ENCODE assay signal across 28 mouse cellular contexts in the genomic region with DNA sequence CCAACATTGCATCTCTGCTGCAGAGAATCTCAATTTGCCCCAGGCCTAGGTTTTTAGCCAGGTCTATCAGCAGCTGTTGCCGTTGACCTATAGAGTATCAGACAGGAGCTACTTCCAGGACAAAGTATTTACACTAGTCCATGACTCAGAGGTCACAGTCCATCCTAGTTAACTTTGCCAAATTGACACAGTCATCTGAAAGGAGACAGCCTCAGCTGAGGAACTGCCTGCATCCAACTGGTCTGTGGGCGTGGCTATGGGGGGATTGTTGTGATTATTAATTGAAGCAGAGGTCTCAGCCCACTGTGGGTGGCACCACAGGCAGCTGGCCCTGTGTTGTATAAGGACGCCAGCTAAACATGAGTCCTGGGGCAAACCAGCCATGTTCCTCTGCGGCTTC. TPM values are rescaled to one million over a fixed set of nuclear protein-coding genes. Genes with fewer than 3 reads are reported as not detected.
A peak's percentile ranks its signal among the peaks of the same experiment; 100 is the strongest.
DNase-seq lines count a peak whose midpoint lies in the region; ATAC-seq lines count a peak whose summit lies in the region.
"Had no signal": no experiment of that assay in that cellular context is flagged by ENCODE, and none has a peak within 500 bp of the region (broad histone marks: within the 10 kb centered on the region; RNA-seq: fewer than 3 reads in every experiment).

No protein-coding gene starts in this region.

- no peak overlapping the region for H3K9ac ChIP-seq in intestine, embryonic 16.5 days (ENCODE audit: low read depth, low read length)
- H3K9ac ChIP-seq in intestine, embryonic 15.5 days = no peak overlapping the region
- no peak overlapping the region for H3K9ac ChIP-seq in forebrain, embryonic 13.5 days
- H3K9ac ChIP-seq: embryonic facial prominence, embryonic 15.5 days; forebrain, embryonic 15.5 days; heart, embryonic 15.5 days; hindbrain, embryonic 13.5 days had no signal

- H3K27ac ChIP-seq in intestine, embryonic 16.5 days (ENCODE audit: low read length) = no peak overlapping the region
- H3K27ac ChIP-seq in intestine, embryonic 15.5 days = no peak overlapping the region
- no peak overlapping the region for H3K27ac ChIP-seq in forebrain, embryonic 13.5 days
- H3K27ac ChIP-seq: embryonic facial prominence, embryonic 15.5 days; forebrain, embryonic 10.5 days; forebrain, embryonic 15.5 days; heart, adult 2 months; heart, embryonic 15.5 days; hindbrain, embryonic 13.5 days; hindbrain, postnatal 0 days had no signal

- 0 out of 2 replicates have a peak, but pooled peaks cover 2% of the 10 kb centered on the region for H3K9me3 ChIP-seq in intestine, embryonic 16.5 days (ENCODE audit: control insufficient read depth, low read length)
- H3K9me3 ChIP-seq in intestine, embryonic 15.5 days = no peaks in the 10 kb centered on the region
- peaks cover 8% of the 10 kb centered on the region; the same call in 1 of the 2 replicates for H3K9me3 ChIP-seq in forebrain, embryonic 13.5 days (replicated peaks)
- H3K9me3 ChIP-seq: embryonic facial prominence, embryonic 15.5 days; forebrain, embryonic 15.5 days; heart, embryonic 15.5 days had no signal

- H3K27me3 ChIP-seq in intestine, embryonic 16.5 days (replicated peaks; ENCODE audit: control insufficient read depth, insufficient read depth, low read length) = no peaks in the 10 kb centered on the region
- H3K27me3 ChIP-seq in intestine, embryonic 15.5 days (replicated peaks) = peaks cover 6% of the 10 kb centered on the region; the same call in 1 of the 2 replicates
- H3K27me3 ChIP-seq in forebrain, embryonic 13.5 days = peaks cover 11% of the 10 kb centered on the region; the same call in 1 of the 2 replicates
- H3K27me3 ChIP-seq: forebrain, embryonic 15.5 days; heart, embryonic 15.5 days had no signal

- DNase-seq in 3T3-L1 (ENCODE audit: low read depth, low spot score) = peak; percentile 88
- peak; percentile 34 for DNase-seq in adipocyte (ENCODE audit: low spot score)
- DNase-seq in layer of hippocampus, adult 8-10 months (ENCODE audit: low spot score in 2 of 2) = no peak
- DNase-seq in spleen, postnatal 4 days (ENCODE audit: low spot score in 2 of 2) = no peak
- DNase-seq: adrenal gland, adult 8-10 months; adrenal gland, postnatal 36 days; cerebellum, adult 11 months; cerebellum, adult 8-10 months; cerebellum, postnatal 14 days; embryo, embryonic 11 days; gastrocnemius, postnatal 10 days; heart, adult 2 months; heart, postnatal 14 days had no signal

- WGBS in intestine, embryonic 16.5 days = 57% methylated on average over 4 of the region's 4 CpGs
- 54% methylated on average over 4 of the region's 4 CpGs for WGBS in intestine, embryonic 15.5 days
- 57% methylated on average over 4 of the region's 4 CpGs for WGBS in forebrain, embryonic 13.5 days

- H3K4me3 ChIP-seq in intestine, embryonic 16.5 days (ENCODE audit: low read length) = no peak overlapping the region
- no peak overlapping the region for H3K4me3 ChIP-seq in intestine, embryonic 15.5 days (replicated peaks)
- H3K4me3 ChIP-seq in forebrain, embryonic 13.5 days = no peak overlapping the region
- H3K4me3 ChIP-seq: embryonic facial prominence, embryonic 15.5 days; erythroblast, embryonic 14.5 days; forebrain, embryonic 10.5 days; forebrain, embryonic 15.5 days; heart, adult 2 months; heart, embryonic 15.5 days; hindbrain, embryonic 13.5 days had no signal

- no peaks in the 10 kb centered on the region for H3K4me1 ChIP-seq in intestine, embryonic 16.5 days (ENCODE audit: control insufficient read depth, insufficient read depth, low read length)
- peaks cover 3% of the 10 kb centered on the region; the same call in 1 of the 2 replicates for H3K4me1 ChIP-seq in intestine, embryonic 15.5 days (replicated peaks)
- H3K4me1 ChIP-seq in forebrain, embryonic 13.5 days = peaks cover 12% of the 10 kb centered on the region

- no peak overlapping the region for H3K4me2 ChIP-seq in intestine, embryonic 16.5 days (ENCODE audit: low read depth, low read length)
- no peak overlapping the region for H3K4me2 ChIP-seq in intestine, embryonic 15.5 days (replicated peaks)
- H3K4me2 ChIP-seq in forebrain, embryonic 13.5 days = no peak overlapping the region
- H3K4me2 ChIP-seq: embryonic facial prominence, embryonic 15.5 days; forebrain, embryonic 15.5 days; heart, embryonic 11.5 days; heart, embryonic 15.5 days; hindbrain, embryonic 13.5 days had no signal

- peak; percentile 6; the same call in 1 of the 2 replicates for ATAC-seq in intestine, embryonic 16.5 days
- ATAC-seq in intestine, embryonic 15.5 days = no peak
- no peak for ATAC-seq in forebrain, embryonic 13.5 days
- ATAC-seq: forebrain, embryonic 15.5 days; hindbrain, postnatal 0 days had no signal

- H3K36me3 ChIP-seq in intestine, embryonic 16.5 days (ENCODE audit: control insufficient read depth, insufficient read depth, low read length) = no peaks in the 10 kb centered on the region
- H3K36me3 ChIP-seq in intestine, embryonic 15.5 days = no peaks in the 10 kb centered on the region
- H3K36me3 ChIP-seq in forebrain, embryonic 13.5 days (ENCODE audit: poor library complexity, severe bottlenecking) = no peaks in the 10 kb centered on the region
- H3K36me3 ChIP-seq: embryonic facial prominence, embryonic 15.5 days; forebrain, embryonic 10.5 days; forebrain, embryonic 15.5 days; heart, embryonic 15.5 days; hindbrain, embryonic 13.5 days had no signal

RNA-seq across cellular contexts. Expression of a gene that starts 14.8 kb away (rescaled TPM):
- polyA plus RNA-seq in intestine, embryonic 16.5 days (2015; fragmentation: Nextera tagmentation; extraction: Ambion mirVana) = 0.13 and 0.22 TPM in 2 replicates
- polyA plus RNA-seq in intestine, embryonic 15.5 days (2015; fragmentation: Nextera tagmentation; extraction: Ambion mirVana) = 0.21 and 0.24 TPM in 2 replicates
- 10 to 100 TPM in 2 of 4 experiments, 1 to 10 TPM in 2; 4.0 to 10.8 (median 8.3) TPM for total RNA-seq in layer of hippocampus, adult 8-10 months (2022)
- polyA plus RNA-seq in forebrain, embryonic 13.5 days (2015; fragmentation: Nextera tagmentation; extraction: Ambion mirVana) = 0.10 and 0.18 TPM in 2 replicates
- total RNA-seq: common myeloid progenitor, adult 5-6 weeks; heart, adult 2 months; heart, postnatal 14 days; hematopoietic stem cell, adult 5-6 weeks; MEL had no signal
- polyA plus RNA-seq: embryonic facial prominence, embryonic 11.5 days; embryonic facial prominence, embryonic 15.5 days; erythroblast, embryonic 14.5 days; forebrain, embryonic 10.5 days had no signal

RNA-seq across cellular contexts. Expression of a gene that starts 18.7 kb away (rescaled TPM):
- 4.5 and 5.4 TPM in 2 replicates for polyA plus RNA-seq in intestine, embryonic 16.5 days (2015; fragmentation: Nextera tagmentation; extraction: Ambion mirVana)
- 4.6 and 4.9 TPM in 2 replicates for polyA plus RNA-seq in intestine, embryonic 15.5 days (2015; fragmentation: Nextera tagmentation; extraction: Ambion mirVana)
- total RNA-seq in layer of hippocampus, adult 8-10 months (2022) = 10 to 100 TPM; 12.3 to 19.8 (median 16.3) TPM
- polyA plus RNA-seq in forebrain, embryonic 13.5 days (2015; fragmentation: Nextera tagmentation; extraction: Ambion mirVana) = 6.9 and 8.3 TPM in 2 replicates

RNA-seq across cellular contexts. Expression of a gene that starts 33.7 kb away (rescaled TPM):
- polyA plus RNA-seq in intestine, embryonic 16.5 days (2015; fragmentation: Nextera tagmentation; extraction: Ambion mirVana) = 34.2 and 39.3 TPM in 2 replicates
- polyA plus RNA-seq in intestine, embryonic 15.5 days (2015; fragmentation: Nextera tagmentation; extraction: Ambion mirVana) = 36.1 and 36.2 TPM in 2 replicates
- total RNA-seq in layer of hippocampus, adult 8-10 months (2022) = 100 to 1,000 TPM; 107 to 119 (median 111) TPM
- 39.4 and 40.3 TPM in 2 replicates for polyA plus RNA-seq in forebrain, embryonic 13.5 days (2015; fragmentation: Nextera tagmentation; extraction: Ambion mirVana)
- total RNA-seq: hematopoietic stem cell, adult 5-6 weeks had no signal

RNA-seq across cellular contexts. Expression of a gene that starts 33.8 kb away (rescaled TPM):
- polyA plus RNA-seq in intestine, embryonic 16.5 days (2015; fragmentation: Nextera tagmentation; extraction: Ambion mirVana) = 0.92 and 1.5 TPM in 2 replicates
- 2.4 and 2.8 TPM in 2 replicates for polyA plus RNA-seq in intestine, embryonic 15.5 days (2015; fragmentation: Nextera tagmentation; extraction: Ambion mirVana)
- total RNA-seq in layer of hippocampus, adult 8-10 months (2022) = 1 to 10 TPM; 4.4 to 10.0 (median 6.3) TPM
- 3.2 and 3.4 TPM in 2 replicates for polyA plus RNA-seq in forebrain, embryonic 13.5 days (2015; fragmentation: Nextera tagmentation; extraction: Ambion mirVana)
- total RNA-seq: common myeloid progenitor, adult 5-6 weeks had no signal

RNA-seq across cellular contexts. Expression of a gene that starts 36.2 kb away (rescaled TPM):
- 43.7 and 44.1 TPM in 2 replicates for polyA plus RNA-seq in intestine, embryonic 16.5 days (2015; fragmentation: Nextera tagmentation; extraction: Ambion mirVana)
- 37.5 and 44.7 TPM in 2 replicates for polyA plus RNA-seq in intestine, embryonic 15.5 days (2015; fragmentation: Nextera tagmentation; extraction: Ambion mirVana)
- 10 to 100 TPM; 18.3 to 24.6 (median 20.6) TPM for total RNA-seq in layer of hippocampus, adult 8-10 months (2022)
- 56.0 and 63.2 TPM in 2 replicates for polyA plus RNA-seq in forebrain, embryonic 13.5 days (2015; fragmentation: Nextera tagmentation; extraction: Ambion mirVana)

Comparison
In these comparisons a context has a peak if more than half of its experiments do, and no peak if none do; other contexts are left out.
1. DNase-seq: peak in 3T3-L1 (single experiment) and adipocyte (single experiment); none in layer of hippocampus, adult 8-10 months (0 of 2) and spleen, postnatal 4 days (0 of 2).